Mouse (Mus musculus): Measurements from ENCODE around the gene Ces1f. TPM values are rescaled to one million over a fixed set of nuclear protein-coding genes. Genes with fewer than 3 reads are reported as not detected.
"Not testable (repeated sequence)": the region's sequence is repeated elsewhere in the genome, so short reads cannot be mapped to it uniquely, and the experiment has no call there.

Ces1f gene
- not detected for total RNA-seq (2021)
- long read RNA-seq, experiment 1: 0 reads
- long read RNA-seq, experiment 2: 0 reads

GRCm38 (mm10) chr8:93279556-93279955, at the start of gene Ces1f:
Ces1f (minus strand) TSS chr8:93279747.
- intact Hi-C loops (cut with DNase I; ENCODE audit: low total_unique reads): no loop called here
- DNase-seq: no peak

- intact Hi-C loops (cut with DNase I; ENCODE audit: low total_unique reads): no loop called here
- no peak for DNase-seq
These were observed 45.6 kb upstream of the Ces1f start for GRCm38 (mm10) chr8:93325123-93325522.

GRCm38 (mm10) chr8:93317031-93317430, 37.5 kb upstream of the Ces1f start:
- no peak for DNase-seq
- intact Hi-C loops (cut with DNase I; ENCODE audit: low total_unique reads): no loop called here

GRCm38 (mm10) chr8:93315557-93315956, 36.0 kb upstream of the Ces1f start:
- intact Hi-C loops (cut with DNase I; ENCODE audit: low total_unique reads): no loop called here
- no peak for DNase-seq

GRCm38 (mm10) chr8:93283896-93284295, 4.3 kb upstream of the Ces1f start:
- no peak for DNase-seq
- intact Hi-C loops (cut with DNase I; ENCODE audit: low total_unique reads): no loop called here

GRCm38 (mm10) chr8:93282349-93282748, 2.8 kb upstream of the Ces1f start:
- intact Hi-C loops (cut with DNase I; ENCODE audit: low total_unique reads): no loop called here

GRCm38 (mm10) chr8:93278176-93278805, 1.3 kb downstream of the Ces1f start:
- intact Hi-C loops (cut with DNase I; ENCODE audit: low total_unique reads): no loop called here
- DNase-seq: no peak

More at GRCm38 (mm10) chr8:93282349-93282748, 2.8 kb upstream of the Ces1f start:
- no peak for DNase-seq

GRCm38 (mm10) chr8:93274609-93275008, 4.9 kb downstream of the Ces1f start:
- DNase-seq: no peak
- intact Hi-C loops (cut with DNase I; ENCODE audit: low total_unique reads): no loop called here

GRCm38 (mm10) chr8:93273321-93273720, 6.2 kb downstream of the Ces1f start:
- intact Hi-C loops (cut with DNase I; ENCODE audit: low total_unique reads): no loop called here
- no peak for DNase-seq

- intact Hi-C loops (cut with DNase I; ENCODE audit: low total_unique reads): no loop called here
- no peak for DNase-seq
These were observed 6.9 kb downstream of the Ces1f start for GRCm38 (mm10) chr8:93272686-93273085.

- intact Hi-C loops (cut with DNase I; ENCODE audit: low total_unique reads): no loop called here
These were observed 18.1 kb downstream of the Ces1f start for GRCm38 (mm10) chr8:93261436-93261835.

GRCm38 (mm10) chr8:93252400-93252925, 27.1 kb downstream of the Ces1f start:
- intact Hi-C loops (cut with DNase I; ENCODE audit: low total_unique reads): no loop called here
- DNase-seq: no peak

More at GRCm38 (mm10) chr8:93261436-93261835, 18.1 kb downstream of the Ces1f start:
- DNase-seq: no peak

- intact Hi-C loops (cut with DNase I; ENCODE audit: low total_unique reads): no loop called here
- no peak for DNase-seq
These were observed 33.5 kb downstream of the Ces1f start for GRCm38 (mm10) chr8:93246057-93246456.

GRCm38 (mm10) chr8:93239884-93240283, 39.7 kb downstream of the Ces1f start:
- intact Hi-C loops (cut with DNase I; ENCODE audit: low total_unique reads): no loop called here
- DNase-seq: no peak

- no peak for DNase-seq
- intact Hi-C loops (cut with DNase I; ENCODE audit: low total_unique reads): no loop called here
These were observed 43.9 kb downstream of the Ces1f start for GRCm38 (mm10) chr8:93235681-93236080.

- DNase-seq: no peak
- intact Hi-C loops (cut with DNase I; ENCODE audit: low total_unique reads): no loop called here
These were observed 44.8 kb downstream of the Ces1f start for GRCm38 (mm10) chr8:93234706-93235105.

- no peak for DNase-seq
- intact Hi-C loops (cut with DNase I; ENCODE audit: low total_unique reads): no loop called here
These were observed 45.5 kb downstream of the Ces1f start for GRCm38 (mm10) chr8:93234068-93234467.

GRCm38 (mm10) chr8:93229446-93229845, 50.1 kb downstream of the Ces1f start, which contains the start of gene Ces1e:
Ces1e (minus strand) TSS chr8:93229619.
- intact Hi-C loops (cut with DNase I; ENCODE audit: low total_unique reads): no loop called here
- DNase-seq: no peak

GRCm38 (mm10) chr8:93228673-93229370, 50.7 kb downstream of the Ces1f start:
- no peak for DNase-seq
- intact Hi-C loops (cut with DNase I; ENCODE audit: low total_unique reads): no loop called here

- DNase-seq; intact Hi-C loops (cut with DNase I; ENCODE audit: low total_unique reads): not testable (repeated sequence)
These were observed 53.1 kb downstream of the Ces1f start for GRCm38 (mm10) chr8:93226471-93226870.

- DNase-seq: no peak
- intact Hi-C loops (cut with DNase I; ENCODE audit: low total_unique reads): no loop called here
These were observed 57.7 kb downstream of the Ces1f start for GRCm38 (mm10) chr8:93221896-93222295.

Measured in gastrocnemius, postnatal 14 days (tissue).